Mouse (Mus musculus) adrenal gland, adult 2 months (tissue): ENCODE data around the gene Nfu1. TPM values are rescaled to one million over a fixed set of nuclear protein-coding genes. Genes with fewer than 3 reads are reported as not detected.

Experiments used
- DNase-seq: peaks from one replicate; pipeline ENCODE4 v3.0.0; 2021
- polyA plus RNA-seq: library from polyadenylated mRNA; depleted of rRNA; stranded (reverse); fragments of >200 nt; gene quantifications from 2 replicates; pipeline ENCODE4 v1.2.3, GENCODE M21; 2012; rRNA removed
- total RNA-seq, 2 experiments: library from RNA; stranded (reverse); gene quantifications; 2 replicates each; pipeline ENCODE4 v1.2.3; 2021

Nfu1 gene
- total and polyA plus RNA-seq, 3 experiments = 66.9 to 92.5 (median 84.3) TPM

DNA sequence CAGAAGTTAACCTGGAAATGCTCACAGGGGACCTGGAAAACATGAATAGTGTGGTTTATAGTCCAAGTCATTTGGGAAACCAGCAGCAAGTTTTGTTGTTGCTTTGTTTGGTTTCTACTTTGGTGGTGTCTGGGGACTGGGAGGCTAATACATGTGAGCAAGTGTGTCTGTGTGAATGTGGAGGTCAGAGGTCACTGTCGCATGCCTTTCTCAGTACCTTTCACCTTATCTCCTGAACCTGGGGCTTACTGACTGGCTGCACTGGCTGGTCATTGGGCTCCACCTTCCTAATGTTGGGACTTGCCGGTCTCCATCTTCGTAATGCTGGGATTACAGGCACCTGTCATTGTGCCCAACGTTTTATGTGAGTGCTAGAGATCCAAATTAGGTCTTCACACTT is 61.6 kb downstream of the Nfu1 start:
- no peak for DNase-seq

GRCm38 (mm10) chr6:87072759-87073158 is 63.7 kb downstream of the Nfu1 start:
- no peak for DNase-seq

- no peak for DNase-seq
Observed at GRCm38 (mm10) chr6:87075092-87075685, 66.2 kb downstream of the Nfu1 start.

Other genes starting within 250 kb of the Nfu1 start
- gene Anxa4, start 215.7 kb upstream of the Nfu1 start, total RNA-seq = 10 to 100 TPM; 69.6 to 78.0 TPM
- gene Anxa4, start 215.7 kb upstream of the Nfu1 start, polyA plus RNA-seq = 16.7 TPM in 2 replicates
- gene Aak1, start 159.7 kb upstream of the Nfu1 start, total RNA-seq = 100 to 1,000 TPM in 1 of 2 experiments, 10 to 100 TPM in 1; 97.0 to 100 TPM
- 23.0 and 30.3 TPM in 2 replicates for gene Aak1, start 159.7 kb upstream of the Nfu1 start, polyA plus RNA-seq
- 10 to 100 TPM; 37.1 to 42.4 TPM for gene Gfpt1, start 33.6 kb downstream of the Nfu1 start, total RNA-seq
- 3.0 and 4.3 TPM in 2 replicates for gene Gfpt1, start 33.6 kb downstream of the Nfu1 start, polyA plus RNA-seq
- gene D6Ertd527e, start 95.5 kb downstream of the Nfu1 start, total RNA-seq = not detected
- gene D6Ertd527e, start 95.5 kb downstream of the Nfu1 start, polyA plus RNA-seq = 0.11 and 0.37 TPM in 2 replicates